Mouse (Mus musculus): ENCODE data around the gene 9430015G10Rik. TPM values are rescaled to one million over a fixed set of nuclear protein-coding genes. Genes with fewer than 3 reads are reported as not detected.
"Not testable (repeated sequence)": the region's sequence is repeated elsewhere in the genome, so short reads cannot be mapped to it uniquely, and the experiment has no call there.

Gene 9430015G10Rik
- total RNA-seq, 2 experiments from 2014 or later: 24.9 to 27.2 TPM

GRCm38 (mm10) chr4:156097770-156098366 lies 11.9 kb upstream of the 9430015G10Rik start:
- no peak for DNase-seq (ENCODE audit: low spot score in 2 of 2)

GRCm38 (mm10) chr4:156099427-156099826 lies 10.4 kb upstream of the 9430015G10Rik start:
- no peak for DNase-seq (ENCODE audit: low spot score in 2 of 2)

DNA sequence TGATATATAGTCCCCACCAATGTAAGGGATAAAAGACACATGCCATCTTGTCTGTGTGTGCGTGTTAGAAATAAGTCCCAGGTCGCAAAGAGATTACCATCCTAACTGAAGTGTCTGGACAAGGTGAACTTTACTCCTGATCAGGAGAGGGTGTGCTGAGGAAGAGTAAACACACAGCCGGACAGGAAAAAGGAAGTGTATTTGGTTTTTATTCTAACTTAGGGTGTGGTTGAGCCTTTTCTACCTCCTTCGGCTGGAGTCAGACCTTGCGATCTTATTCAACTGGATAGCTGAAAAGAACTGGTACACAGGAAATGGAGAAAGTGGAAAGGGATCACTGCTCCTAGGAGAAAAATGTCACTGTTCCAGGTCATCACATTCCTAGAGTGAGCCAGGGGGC lies 9.3 kb upstream of the 9430015G10Rik start:
- no peak for DNase-seq (ENCODE audit: low spot score in 2 of 2)

DNA sequence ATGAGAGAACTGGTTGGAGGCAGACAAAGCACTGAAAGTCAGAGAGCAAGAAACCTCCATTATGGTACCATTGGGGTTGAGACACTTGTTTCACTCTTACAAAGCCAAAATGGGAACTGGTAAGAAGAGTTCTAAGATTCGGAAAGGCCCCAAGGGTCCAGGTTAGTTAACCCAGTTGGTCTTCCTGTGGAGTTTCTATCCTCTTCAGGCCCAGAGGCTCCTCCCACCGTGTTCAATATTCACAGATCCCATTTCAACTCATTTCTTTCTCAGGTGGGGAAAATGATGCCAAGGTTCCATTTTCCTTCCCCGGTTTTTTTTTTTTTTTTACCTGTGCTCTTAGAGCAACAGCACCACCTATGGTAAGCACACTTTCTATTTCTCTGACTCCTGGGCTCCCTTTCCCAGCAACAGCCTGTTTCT lies 8.3 kb upstream of the 9430015G10Rik start:
- DNase-seq (ENCODE audit: low spot score in 2 of 2): no peak

DNA sequence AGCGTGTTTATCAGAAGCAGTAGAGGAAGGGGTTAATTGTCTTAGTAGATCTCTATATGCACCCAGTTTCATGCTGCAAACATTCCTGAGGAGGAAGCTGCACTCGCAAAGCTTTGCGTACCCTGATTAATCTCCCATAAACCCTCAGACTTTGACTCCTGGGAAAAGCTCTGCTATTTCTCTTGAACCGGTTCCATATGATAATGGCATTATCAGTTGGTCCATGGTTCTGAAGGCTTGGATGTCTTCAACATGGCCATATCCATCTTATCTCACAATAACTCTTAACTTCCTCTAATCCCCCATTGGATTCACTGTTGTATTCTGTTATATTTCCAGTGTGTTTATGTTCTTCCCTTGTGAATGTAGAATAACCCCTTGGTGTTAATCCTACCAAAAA lies 6.4 kb upstream of the 9430015G10Rik start:
- DNase-seq (ENCODE audit: low spot score in 2 of 2): no peak

GRCm38 (mm10) chr4:156108606-156109546 lies 906 bp upstream of the 9430015G10Rik start:
- DNase-seq (ENCODE audit: low spot score in 2 of 2): peak in 1 of 2 experiments; percentile 37

GRCm38 (mm10) chr4:156124077-156124476 lies 14.3 kb downstream of the 9430015G10Rik start:
- no peak for DNase-seq (ENCODE audit: low spot score in 2 of 2)

- DNase-seq (ENCODE audit: low spot score in 2 of 2): no peak
These were observed 15.6 kb downstream of the 9430015G10Rik start for GRCm38 (mm10) chr4:156125393-156125792.

DNA sequence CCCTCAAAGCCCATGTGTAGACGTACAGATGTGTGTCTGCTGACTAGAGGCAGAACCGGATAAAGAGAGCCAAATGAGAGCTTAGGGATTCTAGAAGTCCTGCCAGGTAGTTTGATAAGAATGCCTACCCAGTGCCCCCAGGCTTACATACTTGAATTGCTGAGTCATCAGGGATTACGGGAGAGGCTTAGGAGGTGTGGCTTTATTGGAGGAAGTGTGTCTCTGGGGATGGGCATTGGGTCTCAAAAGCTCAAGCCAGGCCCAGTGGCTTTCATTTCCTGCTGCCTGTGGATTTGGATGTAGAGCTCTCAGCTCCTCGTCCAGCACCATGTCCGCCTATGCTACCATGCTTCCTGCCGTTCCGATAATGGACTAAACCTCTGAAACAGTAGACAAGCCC lies 17.1 kb downstream of the 9430015G10Rik start:
- no peak for DNase-seq (ENCODE audit: low spot score in 2 of 2)

DNA sequence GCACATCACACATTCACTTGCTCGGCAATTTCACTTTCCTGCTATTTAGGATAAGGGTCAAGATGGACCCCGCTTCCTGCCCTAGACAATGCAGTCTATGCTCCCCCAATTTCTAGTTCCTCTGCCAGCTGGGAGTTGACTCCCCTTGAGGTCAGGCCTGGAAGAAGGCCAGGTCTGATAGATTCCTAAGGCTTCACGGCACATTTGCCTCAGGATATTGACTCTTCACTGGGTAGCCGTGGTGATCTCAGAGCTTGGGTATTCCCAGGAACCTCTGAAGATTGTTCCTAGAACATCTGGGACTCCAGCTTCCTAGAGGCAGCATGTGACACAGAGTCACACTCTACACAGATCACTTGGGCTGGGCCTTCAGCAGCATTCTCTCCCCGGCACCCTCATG lies 19.0 kb downstream of the 9430015G10Rik start:
- no peak for DNase-seq (ENCODE audit: low spot score in 2 of 2)

DNA sequence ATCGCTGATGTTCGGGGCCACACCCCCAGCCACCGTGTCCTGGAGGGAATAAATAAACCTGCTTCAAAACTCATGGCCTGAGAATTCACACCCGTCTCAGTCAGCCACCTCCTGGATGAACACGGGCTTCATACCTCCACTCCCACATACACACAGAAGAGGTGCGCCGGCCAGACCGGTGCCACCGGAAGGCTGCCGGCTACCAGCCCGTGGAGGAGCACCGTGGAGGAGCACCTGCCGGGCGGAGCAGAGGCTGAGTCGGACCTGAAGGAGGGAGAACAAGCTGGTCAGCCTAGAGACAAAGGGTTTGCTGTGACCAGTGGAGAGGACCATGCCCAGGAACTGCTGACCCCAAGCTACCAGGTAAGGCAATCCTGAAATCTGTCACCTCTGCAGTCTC lies 20.7 kb downstream of the 9430015G10Rik start, which contains the start of gene Rnf223:
TSS of gene Rnf223 (plus strand) at position 78 of the 400 bp plus-strand sequence.
- no peak for DNase-seq (ENCODE audit: low spot score in 2 of 2)

DNA sequence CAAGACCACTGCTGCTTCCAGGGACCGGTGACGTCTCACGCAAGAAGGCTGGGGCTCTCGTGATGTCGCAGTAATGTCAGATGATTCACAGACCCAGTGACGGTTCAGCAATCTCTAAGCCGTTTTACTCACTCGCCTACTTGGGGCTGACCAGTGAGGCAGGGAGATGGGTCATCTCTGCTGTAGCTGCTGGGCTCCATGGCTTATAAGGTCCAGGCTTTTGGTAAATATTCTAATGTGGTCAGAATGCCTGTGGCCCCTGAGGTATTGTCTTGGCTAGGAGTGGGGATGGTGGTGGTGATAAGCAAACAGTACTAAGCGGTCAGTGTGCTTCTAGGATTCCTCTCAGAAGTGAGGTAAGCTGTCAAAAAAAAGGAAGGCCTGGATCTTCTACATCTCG lies 21.2 kb downstream of the 9430015G10Rik start:
- no peak for DNase-seq (ENCODE audit: low spot score in 2 of 2)

DNA sequence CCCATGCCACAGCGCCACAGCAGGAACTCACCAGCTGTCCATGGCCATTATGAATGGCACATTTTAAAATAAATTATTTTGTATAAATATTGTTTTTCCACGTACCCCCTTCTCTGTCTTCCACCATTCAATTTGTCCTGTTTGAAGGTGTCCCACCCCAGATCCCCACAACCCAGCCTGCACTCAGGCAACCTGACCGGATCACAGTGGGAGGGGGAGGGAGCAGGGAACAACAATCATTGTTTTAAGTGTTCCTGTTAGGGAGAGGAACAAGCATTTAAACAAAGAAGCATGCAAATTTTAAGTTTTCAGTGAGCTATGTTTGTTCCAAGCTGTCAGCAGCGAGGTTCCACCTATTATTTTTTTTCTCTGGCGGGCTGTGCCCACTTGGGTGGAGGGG lies 23.6 kb downstream of the 9430015G10Rik start:
- DNase-seq (ENCODE audit: low spot score in 2 of 2): no peak

DNA sequence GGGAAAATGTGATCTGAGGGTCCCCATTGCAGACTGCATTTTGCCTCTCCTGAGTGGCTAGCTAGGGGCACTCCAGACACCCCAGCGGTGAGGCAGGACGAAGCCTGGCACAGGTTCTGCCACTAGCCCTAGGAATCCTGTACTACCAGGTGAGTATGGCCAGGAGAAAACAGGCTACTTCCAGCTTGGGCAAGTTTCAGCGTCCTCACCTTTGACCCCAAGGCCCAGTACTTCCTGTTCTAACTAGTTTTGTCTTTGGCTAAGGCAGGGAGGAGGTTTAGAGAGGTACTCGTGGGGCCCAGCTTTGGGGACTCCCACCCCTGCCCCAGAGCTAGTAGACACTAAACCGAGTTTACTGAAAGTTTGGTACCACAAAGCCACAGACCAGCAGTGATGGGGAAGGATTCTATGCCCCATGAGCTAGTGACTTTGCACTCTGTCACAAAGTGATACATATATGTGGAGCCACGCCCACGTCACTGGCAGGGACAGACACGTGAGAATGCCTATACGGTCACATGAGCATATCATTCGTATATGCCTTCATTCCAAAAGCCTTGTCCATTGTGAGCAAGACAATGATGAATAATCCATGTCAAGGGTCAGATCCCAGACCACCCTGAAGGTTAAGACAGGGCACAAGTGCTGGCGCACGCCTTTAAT lies 24.3 kb downstream of the 9430015G10Rik start:
- no peak for DNase-seq (ENCODE audit: low spot score in 2 of 2)

DNA sequence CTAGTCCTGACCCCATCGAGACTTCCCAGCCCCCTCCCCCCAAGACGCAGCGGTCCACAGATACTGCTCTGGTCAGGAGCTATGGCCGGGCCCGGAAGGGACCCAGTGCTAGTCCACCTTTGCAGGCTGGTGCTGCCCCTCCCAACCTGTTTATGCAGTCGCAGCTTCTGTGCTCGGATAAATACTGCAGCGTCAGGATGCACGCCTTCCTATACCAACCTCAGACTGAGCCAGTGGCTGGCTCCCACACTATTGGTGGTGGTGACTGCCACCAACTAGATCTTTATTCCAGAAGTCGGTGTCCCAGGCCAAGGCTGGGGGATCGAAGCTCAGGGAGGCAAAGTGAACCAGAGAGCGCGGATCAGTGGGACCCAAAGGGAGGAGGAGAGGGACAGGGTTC lies 25.3 kb downstream of the 9430015G10Rik start:
- no peak for DNase-seq (ENCODE audit: low spot score in 2 of 2)

DNA sequence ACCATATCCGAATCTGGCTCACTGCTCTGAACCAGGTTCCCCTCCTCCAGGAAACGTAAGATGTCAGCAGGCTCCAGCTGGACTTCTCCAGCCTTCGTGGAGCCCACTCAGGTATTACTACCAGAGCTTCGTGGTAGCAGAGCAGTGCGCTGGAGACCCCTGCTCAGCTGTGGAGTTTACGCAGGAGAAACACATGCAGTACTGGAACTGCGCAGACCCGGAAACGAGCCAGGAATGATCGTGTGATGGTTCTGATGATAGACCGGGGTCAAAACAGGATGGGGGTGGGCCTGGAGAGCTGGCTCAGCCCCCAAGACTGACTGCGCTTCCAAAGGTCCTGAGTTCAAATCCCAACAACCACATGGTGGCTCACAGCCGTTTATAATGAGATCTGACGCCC lies 26.0 kb downstream of the 9430015G10Rik start:
- DNase-seq (ENCODE audit: low spot score in 2 of 2): no peak

- no peak for DNase-seq (ENCODE audit: low spot score in 2 of 2)
These were observed 26.7 kb downstream of the 9430015G10Rik start for GRCm38 (mm10) chr4:156136285-156137100.

DNA sequence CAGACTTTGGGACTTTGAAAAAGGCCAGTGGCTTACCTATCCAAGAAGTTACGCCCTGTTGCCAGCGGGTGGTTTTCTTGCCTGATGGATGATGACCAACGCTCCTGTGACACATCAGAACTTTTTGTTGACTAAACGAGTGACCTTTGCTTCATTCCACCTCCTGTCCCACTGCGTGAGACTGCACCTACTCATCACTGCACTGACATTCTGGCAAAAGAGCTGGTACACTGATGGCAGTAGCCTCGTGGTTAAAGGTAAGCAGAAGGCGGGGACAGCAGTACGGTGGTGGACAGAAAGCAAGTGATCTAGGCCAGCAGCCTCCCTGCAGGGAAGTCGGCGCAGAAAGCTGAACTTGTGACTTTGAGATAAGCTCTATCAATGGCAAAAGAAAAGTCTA lies 41.1 kb downstream of the 9430015G10Rik start:
- DNase-seq (ENCODE audit: low spot score in 2 of 2): not testable (repeated sequence)

DNA sequence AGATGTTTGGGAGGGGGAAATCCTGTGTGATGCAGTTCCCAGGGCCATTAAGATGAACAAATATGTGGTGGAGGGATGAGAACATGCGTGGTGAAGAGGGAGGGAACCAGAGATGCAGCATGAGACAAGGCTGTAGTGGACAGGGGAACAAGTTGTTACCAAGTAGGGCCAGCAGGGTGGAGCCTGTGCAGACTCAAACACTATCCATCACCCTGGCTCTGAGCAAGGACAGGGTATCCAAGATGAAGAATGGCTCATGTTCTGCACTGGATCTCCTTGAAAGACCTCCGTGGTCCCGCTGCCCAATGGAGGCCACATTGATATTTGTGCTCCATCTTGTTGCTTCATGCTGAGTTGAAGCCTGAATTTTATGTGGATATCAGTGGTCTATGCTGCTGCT lies 45.0 kb downstream of the 9430015G10Rik start:
- DNase-seq (ENCODE audit: low spot score in 2 of 2): no peak

- DNase-seq (ENCODE audit: low spot score in 2 of 2): no peak
These were observed 56.7 kb downstream of the 9430015G10Rik start for GRCm38 (mm10) chr4:156166477-156166876.

DNA sequence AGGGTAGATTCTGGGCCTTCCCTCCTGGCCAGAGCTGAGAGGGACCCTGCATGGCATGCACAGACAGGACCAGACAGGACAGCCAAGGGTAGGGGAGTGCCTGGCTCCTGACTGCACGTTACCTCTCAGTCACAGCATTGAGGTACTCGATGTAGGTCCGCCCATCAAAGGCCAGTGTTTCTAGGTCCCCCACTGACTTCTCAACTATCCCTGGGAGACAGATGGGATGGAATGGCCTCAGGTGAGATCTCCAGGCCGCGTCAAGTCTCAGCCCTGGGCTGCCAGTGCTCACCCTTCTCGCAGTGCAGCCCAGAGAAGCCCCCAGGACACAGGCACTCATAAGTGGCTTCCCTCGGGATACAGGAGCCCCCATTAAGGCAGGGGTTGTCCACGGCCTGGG lies 58.8 kb downstream of the 9430015G10Rik start:
- no peak for DNase-seq (ENCODE audit: low spot score in 2 of 2)
